Mouse (Mus musculus) heart, embryonic 14.5 days (tissue): Measurements from ENCODE around the gene Gm9639. TPM values are rescaled to one million over a fixed set of nuclear protein-coding genes. Genes with fewer than 3 reads are reported as not detected.
"Not testable (repeated sequence)": the region's sequence is repeated elsewhere in the genome, so short reads cannot be mapped to it uniquely, and the experiment has no call there.

Experiments
- ATAC-seq: fragments of 200-750 bp; cut with Nextera tagmentation; 2 replicates; pipeline ENCODE4 v1.8.0; 2017; ENCODE audit warnings: low read depth, moderate TSS enrichment; ENCODE audit not compliant: insufficient number of reproducible peaks, insufficient read depth, low FRiP score
- H3K27ac ChIP-seq, 2 experiments: fragments of 200-500 bp in 1 of 2; fragments of 300-500 bp in 1 of 2; sonication (generic) in 1 of 2; replicated peaks in 1 of 2; 2 replicates each; pipeline ENCODE4 v1.5.1; 2012 to 2014; ENCODE audit warnings: low read depth in 2 of 2, low read length in 2 of 2, control low read depth in 1 of 2, mild to moderate bottlenecking in 1 of 2, mixed read lengths in 1 of 2; ENCODE audit not compliant: control insufficient read depth in 1 of 2, insufficient read depth in 1 of 2
- H3K27me3 ChIP-seq: fragments of 300-500 bp; sonication (generic); 2 replicates; pipeline ENCODE4 v1.6.1; 2014; ENCODE audit warnings: mild to moderate bottlenecking, low read length, control low read depth; ENCODE audit not compliant: control insufficient read depth, insufficient read depth
- H3K36me3 ChIP-seq: fragments of 300-500 bp; sonication (generic); 2 replicates; pipeline ENCODE4 v1.6.1; 2014; ENCODE audit warnings: mild to moderate bottlenecking, control low read depth, low read length, mixed read lengths; ENCODE audit not compliant: control insufficient read depth, insufficient read depth
- H3K4me1 ChIP-seq, 2 experiments: fragments of 200-500 bp in 1 of 2; fragments of 300-500 bp in 1 of 2; sonication (generic) in 1 of 2; 2 replicates each; pipeline ENCODE4 v1.6.1; 2012 to 2014; ENCODE audit warnings: low read length in 2 of 2, control low read depth in 1 of 2, mixed read lengths in 1 of 2; ENCODE audit not compliant: control insufficient read depth in 2 of 2, insufficient read depth in 2 of 2
- H3K4me2 ChIP-seq: fragments of 300-500 bp; sonication (generic); 2 replicates; pipeline ENCODE4 v1.6.1; 2014; ENCODE audit warnings: mild to moderate bottlenecking, low read length
- H3K4me3 ChIP-seq, 2 experiments: fragments of 200-500 bp in 1 of 2; fragments of 300-500 bp in 1 of 2; sonication (generic) in 1 of 2; 2 replicates each; pipeline ENCODE4 v1.5.1; 2012 to 2014; ENCODE audit warnings: low read length in 2 of 2, mild to moderate bottlenecking in 2 of 2, control low read depth in 1 of 2, low read depth in 1 of 2, moderate library complexity in 1 of 2; ENCODE audit not compliant: control insufficient read depth in 1 of 2, insufficient read depth in 1 of 2
- H3K9ac ChIP-seq: fragments of 300-500 bp; sonication (generic); 2 replicates; pipeline ENCODE4 v1.6.1; 2014; ENCODE audit warnings: mild to moderate bottlenecking, low read length
- H3K9me3 ChIP-seq: fragments of 300-500 bp; sonication (generic); 2 replicates; pipeline ENCODE4 v1.6.1; 2016; ENCODE audit warnings: low read length, control low read depth; ENCODE audit not compliant: control insufficient read depth
- WGBS: fragments of 180-500 bp; shearing (Covaris S2); extraction: QIAGEN DNeasy Blood & Tissue Kit; methylation state at CpG from one replicate; pipeline ENCODE4 v1.1.7; 2014; 5-methylcytosine and 5-hydroxymethylcytosine counted together
- polyA plus RNA-seq: library from polyadenylated mRNA; unstranded; fragments of >200 nt; fragmentation: Nextera tagmentation; extraction: Ambion mirVana; gene quantifications from 2 replicates; pipeline ENCODE4 v1.2.1, GENCODE M21; 2014

Gm9639 gene
- polyA plus RNA-seq, 1 experiment from 2014 or later: not detected

DNA sequence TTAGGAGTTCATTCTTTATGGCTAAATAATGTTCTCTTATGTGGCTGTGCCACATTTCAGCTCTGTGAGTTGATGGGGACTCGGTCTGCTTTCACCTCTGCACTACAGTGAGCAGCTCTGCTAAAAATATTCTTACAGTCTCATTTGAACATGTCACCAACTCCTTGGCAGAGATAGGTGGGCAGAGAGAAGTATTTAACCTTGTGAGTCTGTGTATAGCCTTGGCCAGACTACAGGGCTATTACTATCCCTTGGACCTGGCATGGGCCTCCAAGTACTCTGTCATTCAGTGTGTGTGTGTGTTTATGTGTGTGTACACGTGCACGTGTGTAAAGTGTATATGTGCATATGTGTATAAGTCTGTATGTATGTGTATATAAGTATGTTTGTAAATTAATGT, 11.5 kb downstream of the Gm9639 start:
- not testable (repeated sequence) for H3K27ac ChIP-seq, H3K9ac ChIP-seq, H3K9me3 ChIP-seq, H3K4me3 ChIP-seq, H3K36me3 ChIP-seq, H3K4me2 ChIP-seq, ATAC-seq, H3K4me1 ChIP-seq, H3K27me3 ChIP-seq
- 21% methylated on average over 1 of the region's 3 CpGs for WGBS

DNA sequence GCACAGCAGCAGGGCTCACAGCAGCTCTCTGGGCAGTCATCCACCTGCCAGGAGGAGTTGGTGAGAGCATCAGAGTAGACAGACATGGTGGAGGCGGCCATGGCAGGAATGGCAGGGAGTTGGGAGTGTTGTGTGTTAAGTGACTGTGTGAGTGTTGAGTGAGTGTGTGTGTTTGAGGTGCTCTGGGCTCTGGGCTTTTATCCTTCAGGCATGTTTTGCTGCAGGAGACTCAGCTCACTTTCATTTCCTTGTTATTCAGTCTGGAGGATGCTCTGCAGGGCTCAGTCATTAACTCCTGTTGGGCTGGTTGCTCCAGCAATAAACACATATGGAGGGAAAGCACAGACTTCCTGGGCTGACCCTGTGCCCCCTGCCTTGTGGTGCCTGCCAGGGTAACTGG, 12.4 kb downstream of the Gm9639 start, which contains the start of gene Gm3250:
TSS of gene Gm3250 (minus strand) at position 101 of the 400 bp plus-strand sequence.
- not testable (repeated sequence) for ATAC-seq, H3K9me3 ChIP-seq, H3K27me3 ChIP-seq, H3K4me3 ChIP-seq, H3K4me2 ChIP-seq, H3K27ac ChIP-seq, H3K9ac ChIP-seq, H3K36me3 ChIP-seq, H3K4me1 ChIP-seq
- WGBS: no CpG with 5 or more reads among the region's 1 CpGs

- H3K4me2 ChIP-seq, H3K36me3 ChIP-seq, ATAC-seq, H3K27ac ChIP-seq, H3K9me3 ChIP-seq, H3K4me3 ChIP-seq, H3K4me1 ChIP-seq, H3K27me3 ChIP-seq, H3K9ac ChIP-seq: not testable (repeated sequence)
- WGBS: 50% methylated on average over 1 of the region's 1 CpGs
Observed at GRCm38 (mm10) chr10:77776844-77777243, 18.0 kb downstream of the Gm9639 start, which contains the start of gene Gm7138. Gene Gm7138, minus strand, starts transcription at chr10:77776944.

GRCm38 (mm10) chr10:77772142-77772541, 22.7 kb downstream of the Gm9639 start:
- not testable (repeated sequence) for H3K4me1 ChIP-seq, ATAC-seq, H3K4me2 ChIP-seq, H3K27ac ChIP-seq, H3K9ac ChIP-seq, H3K9me3 ChIP-seq, H3K36me3 ChIP-seq, H3K27me3 ChIP-seq, H3K4me3 ChIP-seq
- 30% methylated on average over 1 of the region's 3 CpGs for WGBS

DNA sequence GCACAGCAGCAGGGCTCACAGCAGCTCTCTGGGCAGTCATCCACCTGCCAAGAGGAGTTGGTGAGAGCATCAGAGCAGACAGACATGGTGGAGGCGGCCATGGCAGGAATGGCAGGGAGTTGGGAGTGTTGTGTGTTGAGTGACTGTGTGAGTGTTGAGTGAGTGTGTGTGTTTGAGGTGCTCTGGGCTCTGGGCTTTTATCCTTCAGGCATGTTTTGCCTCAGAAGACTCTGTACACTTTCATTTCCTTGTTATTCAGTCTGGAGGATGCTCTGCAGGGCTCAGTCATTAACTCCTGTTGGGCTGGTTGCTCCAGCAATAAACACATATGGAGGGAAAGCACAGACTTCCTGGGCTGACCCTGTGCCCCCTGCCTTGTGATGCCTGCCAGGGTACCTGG, 23.7 kb downstream of the Gm9639 start, which contains the start of gene Gm3238:
TSS of gene Gm3238 (minus strand) at position 101 of the 400 bp plus-strand sequence.
- not testable (repeated sequence) for ATAC-seq, H3K4me2 ChIP-seq, H3K4me3 ChIP-seq, H3K4me1 ChIP-seq, H3K9me3 ChIP-seq, H3K27ac ChIP-seq, H3K27me3 ChIP-seq, H3K36me3 ChIP-seq, H3K9ac ChIP-seq
- WGBS: 67% methylated on average over 1 of the region's 1 CpGs

DNA sequence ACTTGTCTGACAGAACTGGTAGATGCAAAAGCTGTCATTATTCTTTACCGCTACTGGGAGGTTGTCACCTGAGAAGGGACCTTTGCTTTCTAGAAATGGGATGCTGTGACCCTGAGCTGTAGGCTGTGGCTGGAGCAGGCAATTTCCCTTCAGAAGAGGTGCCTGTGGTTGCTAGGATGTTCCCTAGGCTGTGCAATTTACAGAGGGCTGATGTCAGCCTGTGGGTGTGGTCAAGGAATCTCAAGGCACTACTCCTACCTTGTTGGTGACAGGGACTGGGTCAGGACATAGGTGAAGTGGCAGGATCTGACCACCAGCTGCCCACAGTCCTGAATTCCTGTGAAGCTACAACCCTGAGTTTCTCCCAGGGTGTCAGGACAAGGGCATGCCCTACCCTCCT, 25.1 kb downstream of the Gm9639 start:
- WGBS: 76% methylated on average over 1 of the region's 1 CpGs
- H3K4me1 ChIP-seq: no peaks in the 10 kb centered on the region
- H3K27ac ChIP-seq: no peak overlapping the region
- ATAC-seq: peak; percentile 50; the same call in 1 of the 2 replicates
- H3K9ac ChIP-seq: no peak overlapping the region
- H3K4me3 ChIP-seq: no peak overlapping the region
- H3K36me3 ChIP-seq: no peaks in the 10 kb centered on the region
- H3K4me2 ChIP-seq: no peak overlapping the region
- H3K9me3 ChIP-seq: no peaks in the 10 kb centered on the region; the same call in 1 of the 2 replicates
- H3K27me3 ChIP-seq: no peaks in the 10 kb centered on the region

DNA sequence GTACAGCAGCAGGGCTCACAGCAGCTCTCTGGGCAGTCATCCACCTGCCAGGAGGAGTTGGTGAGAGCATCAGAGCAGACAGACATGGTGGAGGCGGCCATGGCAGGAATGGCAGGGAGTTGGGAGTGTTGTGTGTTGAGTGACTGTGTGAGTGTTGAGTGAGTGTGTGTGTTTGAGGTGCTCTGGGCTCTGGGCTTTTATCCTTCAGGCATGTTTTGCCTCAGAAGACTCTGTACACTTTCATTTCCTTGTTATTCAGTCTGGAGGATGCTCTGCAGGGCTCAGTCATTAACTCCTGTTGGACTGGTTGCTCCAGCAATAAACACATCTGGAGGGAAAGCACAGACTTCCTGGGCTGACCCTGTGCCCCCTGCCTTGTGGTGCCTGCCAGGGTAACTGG, 35.3 kb downstream of the Gm9639 start, which contains the start of gene Gm3233:
TSS of gene Gm3233 (minus strand) at position 101 of the 400 bp plus-strand sequence.
- H3K4me2 ChIP-seq, H3K4me3 ChIP-seq, H3K9ac ChIP-seq, H3K9me3 ChIP-seq, H3K4me1 ChIP-seq, ATAC-seq, H3K27me3 ChIP-seq, H3K36me3 ChIP-seq, H3K27ac ChIP-seq: not testable (repeated sequence)
- no CpG with 5 or more reads among the region's 1 CpGs for WGBS

- H3K9me3 ChIP-seq: no peaks in the 10 kb centered on the region
- H3K27me3 ChIP-seq: no peaks in the 10 kb centered on the region
- no peak overlapping the region for H3K4me3 ChIP-seq
- no peaks in the 10 kb centered on the region for H3K36me3 ChIP-seq
- H3K27ac ChIP-seq: no peak overlapping the region
- no peak for ATAC-seq
- no peaks in the 10 kb centered on the region for H3K4me1 ChIP-seq
- no peak overlapping the region for H3K9ac ChIP-seq
- H3K4me2 ChIP-seq: no peak overlapping the region
Observed at GRCm38 (mm10) chr10:77753448-77753847, 41.4 kb downstream of the Gm9639 start.
